Mouse (Mus musculus): ENCODE measurements around the gene Ptprm.

DNA sequence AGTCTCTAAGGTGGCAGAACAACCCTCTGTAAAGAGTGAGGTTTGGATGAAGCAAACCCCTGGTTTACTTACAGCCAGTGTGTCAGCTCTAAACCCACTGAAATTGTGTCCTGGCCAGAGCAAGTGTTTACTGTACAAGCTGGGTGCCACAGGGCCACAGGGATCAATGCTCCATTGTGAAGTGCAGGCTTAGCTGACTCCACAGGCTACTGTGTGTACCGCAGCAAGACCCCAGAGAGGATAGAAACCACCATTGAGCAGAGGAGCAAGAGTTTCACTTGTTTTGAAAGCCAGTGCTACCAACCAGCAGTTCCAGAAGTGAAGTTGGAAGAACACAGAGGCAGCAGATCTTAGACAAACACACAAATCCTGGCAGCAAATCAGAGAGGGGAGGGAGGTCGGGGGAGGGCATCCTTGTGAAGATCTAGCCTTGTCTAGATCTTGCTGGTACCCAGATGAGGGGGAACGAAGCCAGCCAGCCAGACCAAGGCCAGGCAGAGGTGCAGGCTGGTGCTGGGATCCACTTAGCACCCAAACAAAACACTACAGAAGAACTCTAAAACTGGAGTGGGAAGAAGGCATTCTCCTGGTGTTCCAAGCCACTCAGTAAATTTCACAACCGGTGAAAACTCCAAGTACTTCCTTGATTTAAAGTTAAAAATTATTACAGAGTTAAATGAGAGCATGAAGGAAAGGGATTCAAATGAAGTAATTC is 39.6 kb downstream of the Ptprm start:
- TF ChIP-seq POLR2A (IDR thresholded peaks at IDR 0.05; ENCODE audit: borderline replicate concordance, insufficient read depth, low read length): no peak
- no peak for TF ChIP-seq CTCF (IDR thresholded peaks at IDR 0.05; ENCODE audit: borderline replicate concordance, insufficient read depth, low read depth, low read length)

Data from cerebellum, adult 2 months (tissue).